Mouse (Mus musculus) MEL (cell line): ENCODE data around the gene Gm17657. TPM values are rescaled to one million over a fixed set of nuclear protein-coding genes. Genes with fewer than 3 reads are reported as not detected.

Experiments used
- DNase-seq: peaks from one replicate; pipeline ENCODE4 v3.0.0; 2011; ENCODE audit warnings: low read depth, low spot score
- H3K27ac ChIP-seq: 2 replicates; pipeline ENCODE4 v1.5.1; 2012; ENCODE audit warnings: low read depth, mild to moderate bottlenecking, control low read depth, low read length, moderate library complexity; ENCODE audit not compliant: control insufficient read depth
- H3K27me3 ChIP-seq, 2 experiments: fragments of 150-350 bp in 1 of 2; sonication (generic) in 1 of 2; 2 replicates each; pipeline ENCODE4 v1.6.1; 2012; ENCODE audit warnings: low read length in 2 of 2, mild to moderate bottlenecking in 2 of 2, improper control_type of control experiment in 1 of 2, moderate library complexity in 1 of 2; ENCODE audit not compliant: insufficient read depth in 2 of 2, control insufficient read depth in 1 of 2
- H3K36me3 ChIP-seq, 2 experiments: 2 replicates each; pipeline ENCODE4 v1.6.1; 2012 to 2014; ENCODE audit warnings: low read length in 2 of 2, improper control_type of control experiment in 1 of 2, inconsistent platforms in 1 of 2, mild to moderate bottlenecking in 1 of 2; ENCODE audit not compliant: insufficient read depth in 2 of 2, control insufficient read depth in 1 of 2
- H3K4me1 ChIP-seq, 2 experiments: fragments of 150-350 bp in 1 of 2; sonication (generic) in 1 of 2; 2 replicates each; pipeline ENCODE4 v1.6.1; 2012; ENCODE audit warnings: low read length in 2 of 2, improper control_type of control experiment in 1 of 2, mild to moderate bottlenecking in 1 of 2; ENCODE audit not compliant: insufficient read depth in 2 of 2, control insufficient read depth in 1 of 2
- H3K4me3 ChIP-seq, 2 experiments: fragments of 150-350 bp in 1 of 2; sonication (generic) in 1 of 2; 2 replicates each; pipeline ENCODE4 v1.5.1; 2012; ENCODE audit warnings: low read depth in 2 of 2, low read length in 2 of 2, mild to moderate bottlenecking in 2 of 2, moderate library complexity in 2 of 2, control low read depth in 1 of 2, improper control_type of control experiment in 1 of 2; ENCODE audit not compliant: control insufficient read depth in 1 of 2, insufficient read depth in 1 of 2
- H3K79me2 ChIP-seq: 2 replicates; pipeline ENCODE4 v1.6.1; 2012; ENCODE audit warnings: mild to moderate bottlenecking, low read length, moderate library complexity; ENCODE audit not compliant: control insufficient read depth, poor library complexity, insufficient read depth
- H3K9ac ChIP-seq: 2 replicates; pipeline ENCODE4 v1.6.1; 2012; ENCODE audit warnings: low read depth, mild to moderate bottlenecking, control low read depth, low read length, moderate library complexity; ENCODE audit not compliant: control insufficient read depth, poor library complexity, severe bottlenecking
- H3K9me3 ChIP-seq: fragments of 150-350 bp; sonication (generic); replicated peaks from 2 replicates; pipeline ENCODE4 v1.6.1; 2012; ENCODE audit warnings: mild to moderate bottlenecking, low read length, improper control_type of control experiment, moderate library complexity; ENCODE audit not compliant: insufficient read depth
- BHLHE40 ChIP-seq: IDR thresholded peaks from 2 replicates; pipeline ENCODE4 v1.6.1; 2012; ENCODE audit warnings: low read depth, mild to moderate bottlenecking, inconsistent platforms, low read length, improper control_type of control experiment, borderline replicate concordance
- CHD1 ChIP-seq: IDR thresholded peaks from 2 replicates; pipeline ENCODE4 v1.6.1; 2012; ENCODE audit warnings: low read depth, mild to moderate bottlenecking, inconsistent platforms, low read length, improper control_type of control experiment
- CHD2 ChIP-seq: IDR thresholded peaks from 2 replicates; pipeline ENCODE4 v1.6.1; 2011; ENCODE audit warnings: low read length, improper control_type of control experiment
- E2F4 ChIP-seq: IDR thresholded peaks from 2 replicates; pipeline ENCODE4 v1.6.1; 2011; ENCODE audit warnings: low read depth, low read length, improper control_type of control experiment, borderline replicate concordance
- ELF1 ChIP-seq: IDR thresholded peaks from 2 replicates; pipeline ENCODE4 v1.6.1; 2014; ENCODE audit warnings: low read depth, mild to moderate bottlenecking, inconsistent platforms, low read length, improper control_type of control experiment, moderate library complexity
- ETS1 ChIP-seq: IDR thresholded peaks from 2 replicates; pipeline ENCODE4 v1.6.1; 2012; ENCODE audit warnings: low read depth, mild to moderate bottlenecking, inconsistent platforms, low read length, improper control_type of control experiment, moderate library complexity
- GABPA ChIP-seq: IDR thresholded peaks from 2 replicates; pipeline ENCODE4 v1.6.1; 2012; ENCODE audit warnings: low read depth, mild to moderate bottlenecking, inconsistent platforms, low read length, improper control_type of control experiment, moderate library complexity
- JUND ChIP-seq: IDR thresholded peaks from 2 replicates; pipeline ENCODE4 v1.6.1; 2011; ENCODE audit warnings: low read depth, mild to moderate bottlenecking, improper control_type of control experiment, low read length
- MAFK ChIP-seq: IDR thresholded peaks from 2 replicates; pipeline ENCODE4 v1.6.1; 2011; ENCODE audit warnings: low read depth, mild to moderate bottlenecking, low read length, improper control_type of control experiment, borderline replicate concordance
- MAX ChIP-seq: IDR thresholded peaks from 2 replicates; pipeline ENCODE4 v1.6.1; 2011; ENCODE audit warnings: low read length, improper control_type of control experiment
- MAZ ChIP-seq: IDR thresholded peaks from 2 replicates; pipeline ENCODE4 v1.6.1; 2012; ENCODE audit warnings: low read depth, mild to moderate bottlenecking, inconsistent platforms, low read length, improper control_type of control experiment
- MEF2A ChIP-seq: IDR thresholded peaks from 2 replicates; pipeline ENCODE4 v1.6.1; 2014; ENCODE audit warnings: low read depth, mild to moderate bottlenecking, inconsistent platforms, low read length, improper control_type of control experiment; ENCODE audit not compliant: poor library complexity, insufficient replicate concordance, severe bottlenecking; ENCODE audit errors: extremely low read depth
- MXI1 ChIP-seq: IDR thresholded peaks from 2 replicates; pipeline ENCODE4 v1.6.1; 2011; ENCODE audit warnings: mild to moderate bottlenecking, low read depth, low read length, improper control_type of control experiment
- MYB ChIP-seq: IDR thresholded peaks from 2 replicates; pipeline ENCODE4 v1.6.1; 2011; ENCODE audit warnings: mild to moderate bottlenecking, low read depth, low read length, improper control_type of control experiment
- MYC ChIP-seq: IDR thresholded peaks from 2 replicates; pipeline ENCODE4 v1.6.1; 2011; ENCODE audit warnings: low read depth, mild to moderate bottlenecking, low read length, improper control_type of control experiment, moderate library complexity
- NELFE ChIP-seq: IDR thresholded peaks from 2 replicates; pipeline ENCODE4 v1.6.1; 2011; ENCODE audit warnings: low read depth, low read length, improper control_type of control experiment
- NRF1 ChIP-seq: IDR thresholded peaks from 2 replicates; pipeline ENCODE4 v1.6.1; 2014; ENCODE audit warnings: low read depth, mild to moderate bottlenecking, inconsistent platforms, low read length, improper control_type of control experiment, moderate library complexity; ENCODE audit not compliant: poor library complexity, insufficient read depth, severe bottlenecking
- POLR2A ChIP-seq, 2 experiments: IDR thresholded peaks; 2 replicates each; pipeline ENCODE4 v1.6.1; 2011 to 2012; ENCODE audit warnings: low read length in 2 of 2, mild to moderate bottlenecking in 2 of 2, control low read depth in 1 of 2, improper control_type of control experiment in 1 of 2, low read depth in 1 of 2, moderate library complexity in 1 of 2; ENCODE audit not compliant: control insufficient read depth in 1 of 2, insufficient read depth in 1 of 2, poor library complexity in 1 of 2
- POLR2AphosphoS2 ChIP-seq: IDR thresholded peaks from 2 replicates; pipeline ENCODE4 v1.6.1; 2011; ENCODE audit warnings: low read length, improper control_type of control experiment
- POLR2AphosphoS5 ChIP-seq: IDR thresholded peaks from 2 replicates; pipeline ENCODE4 v1.6.1; 2012; ENCODE audit warnings: low read depth, borderline replicate concordance, mild to moderate bottlenecking, inconsistent platforms, low read length, moderate library complexity, mixed read lengths
- RAD21 ChIP-seq: IDR thresholded peaks from 2 replicates; pipeline ENCODE4 v1.6.1; 2011; ENCODE audit warnings: mild to moderate bottlenecking, low read depth, low read length, improper control_type of control experiment
- RCOR1 ChIP-seq: IDR thresholded peaks from 2 replicates; pipeline ENCODE4 v1.6.1; 2012; ENCODE audit warnings: low read depth, mild to moderate bottlenecking, inconsistent platforms, low read length, improper control_type of control experiment
- SIN3A ChIP-seq: IDR thresholded peaks from 2 replicates; pipeline ENCODE4 v1.6.1; 2012; ENCODE audit warnings: low read length, improper control_type of control experiment, inconsistent platforms
- SMC3 ChIP-seq: IDR thresholded peaks from 2 replicates; pipeline ENCODE4 v1.6.1; 2011; ENCODE audit warnings: low read depth, low read length, improper control_type of control experiment
- TAL1 ChIP-seq: IDR thresholded peaks from 2 replicates; pipeline ENCODE4 v1.6.1; 2012; ENCODE audit warnings: mild to moderate bottlenecking, inconsistent platforms, low read length, moderate library complexity, mixed read lengths
- TBP ChIP-seq: IDR thresholded peaks from 2 replicates; pipeline ENCODE4 v1.8.0; 2011; ENCODE audit warnings: low read depth, low read length, improper control_type of control experiment
- TCF12 ChIP-seq: IDR thresholded peaks from 2 replicates; pipeline ENCODE4 v1.6.1; 2014; ENCODE audit warnings: low read depth, mild to moderate bottlenecking, inconsistent platforms, low read length, improper control_type of control experiment, moderate library complexity
- UBTF ChIP-seq: IDR thresholded peaks from 2 replicates; pipeline ENCODE4 v1.6.1; 2012; ENCODE audit warnings: low read depth, mild to moderate bottlenecking, inconsistent platforms, low read length, improper control_type of control experiment, moderate library complexity, borderline replicate concordance; ENCODE audit not compliant: insufficient read depth
- USF1 ChIP-seq: IDR thresholded peaks from 2 replicates; pipeline ENCODE4 v1.6.1; 2014; ENCODE audit warnings: low read depth, mild to moderate bottlenecking, inconsistent platforms, low read length, improper control_type of control experiment, moderate library complexity
- USF2 ChIP-seq, 2 experiments: IDR thresholded peaks; 2 replicates each; pipeline ENCODE4 v1.6.1; 2011 to 2012; ENCODE audit warnings: improper control_type of control experiment in 2 of 2, low read length in 2 of 2, borderline replicate concordance in 1 of 2, inconsistent platforms in 1 of 2, low read depth in 1 of 2, mild to moderate bottlenecking in 1 of 2; ENCODE audit not compliant: insufficient read depth in 1 of 2
- ZC3H11A ChIP-seq: IDR thresholded peaks from 2 replicates; pipeline ENCODE4 v1.6.1; 2012; ENCODE audit warnings: low read depth, mild to moderate bottlenecking, inconsistent platforms, low read length, improper control_type of control experiment
- ZKSCAN1 ChIP-seq: IDR thresholded peaks from 2 replicates; pipeline ENCODE4 v1.6.1; 2012; ENCODE audit warnings: low read depth, mild to moderate bottlenecking, inconsistent platforms, low read length, improper control_type of control experiment, moderate library complexity
- ZMIZ1 ChIP-seq: IDR thresholded peaks from 2 replicates; pipeline ENCODE4 v1.6.1; 2012; ENCODE audit warnings: low read depth, mild to moderate bottlenecking, inconsistent platforms, low read length, improper control_type of control experiment, moderate library complexity
- polyA plus RNA-seq, 2 experiments: library from polyadenylated mRNA; stranded (reverse) in 1 of 2; unstranded in 1 of 2; fragments of >175 nt in 1 of 2; fragments of >200 nt in 1 of 2; gene quantifications; 2 replicates each; pipeline versions ENCODE4 v1.2.1 to v1.2.4; 2012; ENCODE audit warnings: low replicate concordance in 2 of 2, low read depth in 1 of 2; ENCODE audit not compliant: insufficient read length in 2 of 2, insufficient read depth in 1 of 2, missing spikeins in 1 of 2
- total RNA-seq: library from RNA; depleted of rRNA; stranded (reverse); fragments of 300-350 nt; gene quantifications from 2 replicates; pipeline ENCODE4 v1.2.3, GENCODE M21; 2012

Gene Gm17657
- total and polyA plus RNA-seq, 3 experiments = 0.31 to 2.7 TPM; not detected in 1

- H3K27ac ChIP-seq = peak overlapping the region; percentile 100
- TF ChIP-seq CHD2 (no peak), TAL1 (no peak), ZC3H11A (no peak), USF1 (peak; percentile 95), MYB (no peak), MXI1 (peak; percentile 62; the same call in 1 of the 2 replicates), TBP (peak; percentile 45), POLR2AphosphoS2 (0 out of 2 replicates have a peak, but pooled peaks have one; percentile 28), SMC3 (no peak), RCOR1 (peak; percentile 47; the same call in 1 of the 2 replicates), SIN3A (no peak; the same call in none of the 2 replicates), MAFK (no peak), GABPA (no peak), MYC (peak; percentile 44; the same call in 1 of the 2 replicates), CHD1 (peak; percentile 31; the same call in 1 of the 2 replicates), ZKSCAN1 (no peak), MEF2A (no peak), JUND (0 out of 2 replicates have a peak, but pooled peaks have one; percentile 8), RAD21 (no peak), NELFE (peak; percentile 38; the same call in 1 of the 2 replicates), MAZ (no peak), ETS1 (peak; percentile 41), UBTF (0 out of 2 replicates have a peak, but pooled peaks have one; percentile 22), BHLHE40 (peak; percentile 81; the same call in 1 of the 2 replicates), USF2 (IDR thresholded peaks at IDR 0.05; ENCODE audit: borderline replicate concordance in 1 of 2, insufficient read depth in 1 of 2, low read depth in 1 of 2, low read length in 2 of 2) (peak; percentile 61 to 75), E2F4 (peak; percentile 57; the same call in 1 of the 2 replicates), POLR2AphosphoS5 (0 out of 2 replicates have a peak, but pooled peaks have one; percentile 44), MAX (peak; percentile 80), POLR2A (IDR thresholded peaks at IDR 0.05; ENCODE audit: control insufficient read depth in 1 of 2, insufficient read depth in 1 of 2, low read depth in 1 of 2, low read length in 2 of 2, poor library complexity in 1 of 2) (peak; percentile 24 to 74; a peak in 2 of 4 replicates), ZMIZ1 (0 out of 2 replicates have a peak, but pooled peaks have one; percentile 36), NRF1 (no peak), ELF1 (peak; percentile 20; the same call in 1 of the 2 replicates), TCF12 (no peak; the same call in 1 of the 2 replicates)
Measured at GRCm38 (mm10) chr17:29502669-29503665, 46.5 kb downstream of the Gm17657 start.

More at GRCm38 (mm10) chr17:29502669-29503665, 46.5 kb downstream of the Gm17657 start:
- no peaks in the 10 kb centered on the region for H3K9me3 ChIP-seq
- H3K4me3 ChIP-seq = peak overlapping the region; percentile 53 to 56
- peaks cover 0 to 37% of the 10 kb centered on the region in 2 experiments; a peak in 2 of 4 replicates for H3K36me3 ChIP-seq
- peaks cover 4 to 40% of the 10 kb centered on the region in 2 experiments; a peak in 3 of 4 replicates for H3K4me1 ChIP-seq
- no peaks in the 10 kb centered on the region; the same call in 1 of the 2 replicates for H3K79me2 ChIP-seq
- H3K27me3 ChIP-seq = no peaks in the 10 kb centered on the region
- DNase-seq = peak; percentile 86
- peak overlapping the region; percentile 90 for H3K9ac ChIP-seq
